ENCODE assay signal across 8 mouse cellular contexts in genomic region chr7:128460865-128461228, GRCm38 (mm10). TPM values are rescaled to one million over a fixed set of nuclear protein-coding genes. Genes with fewer than 3 reads are reported as not detected.
DNase-seq lines count a peak whose midpoint lies in the region; ATAC-seq and TF ChIP-seq lines count a peak whose summit lies in the region.

No protein-coding gene starts in this region.

- DNase-seq in left cerebral cortex, adult 11 months (ENCODE audit: low spot score) = peak; percentile 27
- DNase-seq in left cerebral cortex, postnatal 25 days (ENCODE audit: low spot score in 2 of 2) = no peak
- DNase-seq in G1E (ENCODE audit: low spot score) = peak; percentile 33
- DNase-seq in c-Kit-positive CD71-positive TER-119-positive erythroid progenitor cells, embryonic 14.5 days (ENCODE audit: low spot score) = peak; percentile 38
- DNase-seq in urinary bladder, postnatal 4 days (ENCODE audit: low spot score in 2 of 2) = no peak
- no peak for DNase-seq in urinary bladder, adult 18-20 months (ENCODE audit: low spot score in 2 of 2)

- H3K36me3 ChIP-seq in G1E (replicated peaks) = peaks cover 15% of the 10 kb centered on the region
- no peaks in the 10 kb centered on the region for H3K36me3 ChIP-seq in hindbrain, embryonic 16.5 days (ENCODE audit: control insufficient read depth, insufficient read depth, low read length)
- no peaks in the 10 kb centered on the region for H3K36me3 ChIP-seq in midbrain, embryonic 16.5 days (ENCODE audit: control insufficient read depth, insufficient read depth, low read length)

- ATAC-seq in G1E (ENCODE audit: extremely low read depth, insufficient number of reproducible peaks, low FRiP score, poor library complexity, severe bottlenecking) = no peak
- ATAC-seq in hindbrain, embryonic 16.5 days = peak; percentile 28
- ATAC-seq in midbrain, embryonic 16.5 days = peak; percentile 47

- H3K4me1 ChIP-seq in G1E (ENCODE audit: insufficient read depth, low read depth, low read length) = peaks cover 43% of the 10 kb centered on the region
- H3K4me1 ChIP-seq in hindbrain, embryonic 16.5 days (ENCODE audit: control insufficient read depth, insufficient read depth, low read depth, low read length) = peaks cover 16% of the 10 kb centered on the region
- H3K4me1 ChIP-seq in midbrain, embryonic 16.5 days (ENCODE audit: control insufficient read depth, insufficient read depth, low read length) = peaks cover 16% of the 10 kb centered on the region

- no peak for TF ChIP-seq CTCF in G1E (IDR thresholded peaks at IDR 0.05; ENCODE audit: low read depth, low read length)

- H3K9ac ChIP-seq in hindbrain, embryonic 16.5 days (ENCODE audit: low read depth, low read length) = peak overlapping the region; percentile 83
- H3K9ac ChIP-seq in midbrain, embryonic 16.5 days (ENCODE audit: low read depth, low read length) = peak overlapping the region; percentile 82

- peak overlapping the region; percentile 93 for H3K4me3 ChIP-seq in G1E (ENCODE audit: low read depth, low read length)
- peak overlapping the region; percentile 67 for H3K4me3 ChIP-seq in hindbrain, embryonic 16.5 days (ENCODE audit: low read length)
- H3K4me3 ChIP-seq in midbrain, embryonic 16.5 days (ENCODE audit: low read depth, low read length) = peak overlapping the region; percentile 77

- H3K27me3 ChIP-seq in G1E (ENCODE audit: insufficient read depth, low read length) = no peaks in the 10 kb centered on the region
- H3K27me3 ChIP-seq in hindbrain, embryonic 16.5 days (replicated peaks; ENCODE audit: control insufficient read depth, insufficient read depth, low read length) = no peaks in the 10 kb centered on the region
- H3K27me3 ChIP-seq in midbrain, embryonic 16.5 days (ENCODE audit: control insufficient read depth, insufficient read depth, low read depth, low read length) = no peaks in the 10 kb centered on the region

- peak overlapping the region; percentile 95 for H3K27ac ChIP-seq in hindbrain, embryonic 16.5 days (ENCODE audit: low read depth, low read length)
- peak overlapping the region; percentile 91 for H3K27ac ChIP-seq in midbrain, embryonic 16.5 days (ENCODE audit: low read length)

- WGBS in hindbrain, embryonic 16.5 days = 1% methylated on average over 15 of the region's 23 CpGs
- 0% methylated on average over 22 of the region's 23 CpGs for WGBS in midbrain, embryonic 16.5 days

- H3K4me2 ChIP-seq in hindbrain, embryonic 16.5 days (ENCODE audit: low read length) = peak overlapping the region; percentile 93
- peak overlapping the region; percentile 88 for H3K4me2 ChIP-seq in midbrain, embryonic 16.5 days (ENCODE audit: low read length)

- H3K9me3 ChIP-seq in G1E (replicated peaks) = no peaks in the 10 kb centered on the region
- H3K9me3 ChIP-seq in hindbrain, embryonic 16.5 days (ENCODE audit: control insufficient read depth, low read length) = no peaks in the 10 kb centered on the region
- H3K9me3 ChIP-seq in midbrain, embryonic 16.5 days (replicated peaks; ENCODE audit: control insufficient read depth, low read length, poor library complexity, severe bottlenecking) = no peaks in the 10 kb centered on the region

- intact Hi-C loops in left cerebral cortex, postnatal 25 days (cut with DNase I) = loop anchor here (2.0 to 5.0 kb wide), 2 partner anchors 214 to 230 kb away; partner anchors contain the start of gene Tgfb1i1

RNA-seq across cellular contexts. Expression of gene Tial1, which starts 0.7 kb away (rescaled TPM):
- total RNA-seq in left cerebral cortex, postnatal 25 days (2021) = 100 to 1,000 TPM in 1 of 2 experiments, 10 to 100 TPM in 1; 89.6 to 102 TPM
- 139 and 151 TPM in 2 replicates for total RNA-seq in G1E (2014; fragmentation: Nextera tagmentation)
- 48.2 and 59.7 TPM in 2 replicates for total RNA-seq in G1E (2017)
- polyA plus RNA-seq in G1E (2012) = 51.5 and 70.7 TPM in 2 replicates
- 24.0 and 24.2 TPM in 2 replicates for polyA plus RNA-seq in hindbrain, embryonic 16.5 days (2015; fragmentation: Nextera tagmentation; extraction: Ambion mirVana)
- 29.5 and 33.7 TPM in 2 replicates for polyA plus RNA-seq in midbrain, embryonic 16.5 days (2015; fragmentation: Nextera tagmentation; extraction: Ambion mirVana)

RNA-seq across cellular contexts. Expression of gene Rgs10, which starts 42.3 kb away (rescaled TPM):
- total RNA-seq in left cerebral cortex, postnatal 25 days (2021) = 10 to 100 TPM; 45.2 to 55.3 TPM
- total RNA-seq in G1E (2014; fragmentation: Nextera tagmentation) = 156 and 172 TPM in 2 replicates
- 121 and 126 TPM in 2 replicates for total RNA-seq in G1E (2017)
- 133 and 183 TPM in 2 replicates for polyA plus RNA-seq in G1E (2012)
- 69.3 and 82.4 TPM in 2 replicates for polyA plus RNA-seq in hindbrain, embryonic 16.5 days (2015; fragmentation: Nextera tagmentation; extraction: Ambion mirVana)
- 58.4 and 68.6 TPM in 2 replicates for polyA plus RNA-seq in midbrain, embryonic 16.5 days (2015; fragmentation: Nextera tagmentation; extraction: Ambion mirVana)

Comparison
In these comparisons a context has a peak if more than half of its experiments do, and no peak if none do; other contexts are left out.
1. DNase-seq: peak in left cerebral cortex, adult 11 months (single experiment), G1E (single experiment) and c-Kit-positive CD71-positive TER-119-positive erythroid progenitor cells, embryonic 14.5 days (single experiment); none in left cerebral cortex, postnatal 25 days (0 of 2), urinary bladder, postnatal 4 days (0 of 2) and urinary bladder, adult 18-20 months (0 of 2).
2. Peak in every context shown above with its lines, with median percentiles within 50 percentile points of each other: H3K4me3 ChIP-seq.